Mouse (Mus musculus) natural killer cell, adult 2 months (primary cell): ENCODE measurements around the gene Vmn2r111.
"Not testable (repeated sequence)": the region's sequence is repeated elsewhere in the genome, so short reads cannot be mapped to it uniquely, and the experiment has no call there.

ENCODE experiments used
- DNase-seq, 2 experiments: peaks; one replicate each; pipeline ENCODE4 v3.0.0; 2022; ENCODE audit warnings: low spot score in 2 of 2

Vmn2r111 gene

GRCm38 (mm10) chr17:22573382-22573781 lies at the start of gene Vmn2r111:
Gene Vmn2r111, minus strand, starts transcription at chr17:22573482.
- DNase-seq: not testable (repeated sequence)

DNA sequence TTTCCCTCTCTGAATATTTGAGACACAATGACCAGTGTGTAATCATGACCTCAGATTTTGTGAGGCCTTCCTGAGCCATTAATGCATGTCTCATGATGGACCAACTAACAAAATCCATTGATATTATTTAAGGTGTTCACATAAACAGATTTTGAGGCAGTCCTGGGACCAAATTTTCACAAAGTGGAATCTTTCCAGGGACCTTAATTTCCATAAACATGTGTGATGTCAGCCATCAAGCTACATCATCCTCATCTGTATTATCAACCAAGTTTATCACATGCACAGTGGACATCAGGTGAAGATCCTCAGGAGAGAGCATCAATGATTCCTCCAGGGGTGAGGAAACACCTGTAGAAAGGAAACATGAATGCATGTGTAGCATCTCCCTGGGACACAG lies 27.4 kb upstream of the Vmn2r111 start, which contains the start of gene Vmn2r112:
Gene Vmn2r112 (plus strand): TSS at position 301 of the 400 bp plus-strand sequence.
- DNase-seq: not testable (repeated sequence)

DNA sequence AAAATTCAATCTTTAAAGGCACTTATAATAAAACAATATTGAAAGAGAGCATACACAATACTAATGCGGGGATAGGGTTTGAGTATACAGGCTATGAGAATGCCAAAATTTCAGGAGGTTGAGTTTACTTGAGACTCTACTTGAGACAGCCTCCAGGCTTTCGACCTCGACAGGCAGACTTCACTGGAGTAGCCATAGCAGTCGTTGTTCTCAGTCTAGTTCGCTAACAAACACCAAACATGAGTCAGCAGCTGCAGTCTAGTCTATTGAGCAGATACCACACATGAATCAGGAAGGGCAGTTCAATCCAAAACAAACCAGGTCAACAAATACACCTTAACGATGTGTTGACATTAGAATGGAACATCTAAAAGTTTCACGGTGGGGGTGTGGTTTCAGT lies 52.8 kb downstream of the Vmn2r111 start:
- not testable (repeated sequence) for DNase-seq

GRCm38 (mm10) chr17:22520037-22520436 lies 53.2 kb downstream of the Vmn2r111 start:
- not testable (repeated sequence) for DNase-seq

DNA sequence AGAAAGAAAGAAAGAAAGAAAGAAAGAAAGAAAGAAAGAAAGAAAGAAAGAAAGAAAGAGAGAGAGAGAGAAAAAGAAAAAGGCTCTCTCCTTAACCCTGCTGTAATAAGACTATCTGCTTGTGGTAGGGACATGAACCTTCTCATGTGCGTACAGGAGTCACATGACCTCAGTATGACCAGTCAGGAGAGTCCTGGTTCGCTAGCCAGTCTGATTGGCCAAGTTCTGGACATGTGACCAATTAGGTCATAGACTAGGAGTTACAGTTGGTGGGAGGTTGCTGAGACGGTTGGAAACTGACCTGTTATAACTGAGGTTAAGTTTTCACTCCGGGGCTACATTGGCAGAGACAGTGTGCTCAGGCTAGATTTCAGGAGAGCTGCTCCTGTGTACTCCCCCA lies 76.2 kb downstream of the Vmn2r111 start:
- no peak for DNase-seq
